Mouse (Mus musculus) layer of hippocampus, postnatal 36 days (tissue): ENCODE measurements around the gene Elf3. TPM values are rescaled to one million over a fixed set of nuclear protein-coding genes. Genes with fewer than 3 reads are reported as not detected.
"Not testable (repeated sequence)": the region's sequence is repeated elsewhere in the genome, so short reads cannot be mapped to it uniquely, and the experiment has no call there.

Experiments used
- DNase-seq, 2 experiments: peaks; one replicate each; pipeline ENCODE4 v3.0.0; 2022
- total RNA-seq, 2 experiments: library from RNA; stranded (reverse); gene quantifications; 2 replicates each; pipeline ENCODE4 v1.2.3; 2021

Elf3 gene
- total RNA-seq = not detected

- no peak for DNase-seq
Measured at GRCm38 (mm10) chr1:135258380-135259127, at the start of gene Elf3. Gene Elf3 (minus strand): TSS chr1:135258568.

GRCm38 (mm10) chr1:135290908-135291307 is 32.5 kb upstream of the Elf3 start:
- DNase-seq = no peak

- DNase-seq = no peak
Measured at GRCm38 (mm10) chr1:135286311-135286710, 27.9 kb upstream of the Elf3 start.

GRCm38 (mm10) chr1:135283826-135284291 is 25.5 kb upstream of the Elf3 start, which contains the start of gene Rnpep:
Gene Rnpep (minus strand): TSS chr1:135284084.
- DNase-seq = peak; percentile 75 to 77

- no peak for DNase-seq
Measured at GRCm38 (mm10) chr1:135283287-135283825, 25.0 kb upstream of the Elf3 start.

- no peak for DNase-seq
Measured at GRCm38 (mm10) chr1:135282536-135283286, 24.3 kb upstream of the Elf3 start.

- DNase-seq = no peak
Measured at GRCm38 (mm10) chr1:135281841-135282240, 23.5 kb upstream of the Elf3 start.

- DNase-seq = peak; percentile 56 to 71
Measured at GRCm38 (mm10) chr1:135280646-135281045, 22.3 kb upstream of the Elf3 start.

- DNase-seq = no peak
Measured at GRCm38 (mm10) chr1:135271371-135271770, 13.0 kb upstream of the Elf3 start.

- no peak for DNase-seq
Measured at GRCm38 (mm10) chr1:135267663-135268446, 9.5 kb upstream of the Elf3 start.

- DNase-seq = no peak
Measured at GRCm38 (mm10) chr1:135265834-135266233, 7.5 kb upstream of the Elf3 start.

- DNase-seq = no peak
Measured at GRCm38 (mm10) chr1:135263316-135263715, 4.9 kb upstream of the Elf3 start.

GRCm38 (mm10) chr1:135262329-135262728 is 4.0 kb upstream of the Elf3 start:
- no peak for DNase-seq

- DNase-seq = no peak
Measured at GRCm38 (mm10) chr1:135260931-135261330, 2.6 kb upstream of the Elf3 start.

- peak; percentile 48 to 74 for DNase-seq
Measured at GRCm38 (mm10) chr1:135259128-135259436, 714 bp upstream of the Elf3 start.

- no peak for DNase-seq
Measured at GRCm38 (mm10) chr1:135256299-135256698, 2.1 kb downstream of the Elf3 start.

- no peak for DNase-seq
Measured at GRCm38 (mm10) chr1:135252854-135253253, 5.5 kb downstream of the Elf3 start.

GRCm38 (mm10) chr1:135251405-135251804 is 7.0 kb downstream of the Elf3 start:
- no peak for DNase-seq

- DNase-seq = no peak
Measured at GRCm38 (mm10) chr1:135250706-135251105, 7.7 kb downstream of the Elf3 start.

GRCm38 (mm10) chr1:135248434-135248850 is 9.9 kb downstream of the Elf3 start:
- DNase-seq = peak; percentile 24 to 40

- no peak for DNase-seq
Measured at GRCm38 (mm10) chr1:135244014-135244413, 14.4 kb downstream of the Elf3 start.

GRCm38 (mm10) chr1:135240206-135240605 is 18.2 kb downstream of the Elf3 start:
- not testable (repeated sequence) for DNase-seq
